18 mouse cellular contexts compared by ENCODE assay signal in the genomic region with DNA sequence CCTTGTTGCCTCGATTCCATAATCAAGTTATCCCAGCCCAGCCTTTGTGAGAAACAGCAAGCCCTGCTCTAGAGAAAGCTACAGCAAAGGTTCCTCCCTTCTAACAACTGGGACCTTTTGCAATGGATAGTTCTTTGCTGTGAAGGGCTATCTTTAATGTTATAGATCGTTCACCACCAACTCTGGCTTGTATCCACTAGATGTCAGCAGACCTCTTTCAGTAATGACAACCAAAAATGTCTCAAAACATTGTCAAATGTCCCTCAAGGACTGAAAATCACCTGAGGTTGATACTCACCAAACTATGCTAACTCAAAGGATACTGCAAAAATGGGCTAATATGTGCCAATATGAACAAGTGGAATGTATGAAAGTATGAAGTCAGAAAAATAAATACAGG. TPM values are rescaled to one million over a fixed set of nuclear protein-coding genes. Genes with fewer than 3 reads are reported as not detected.
A peak's percentile ranks its signal among the peaks of the same experiment; 100 is the strongest.
DNase-seq lines count a peak whose midpoint lies in the region; TF ChIP-seq lines count a peak whose summit lies in the region.
"Had no signal": no experiment of that assay in that cellular context is flagged by ENCODE, and none has a peak within 500 bp of the region (broad histone marks: within the 10 kb centered on the region; RNA-seq: fewer than 3 reads in every experiment).

No protein-coding gene starts in this region.

- no peak for DNase-seq in left cerebral cortex, adult 2 months (ENCODE audit: extremely low spot score in 1 of 2, low spot score in 2 of 2)
- no peak for DNase-seq in left cerebral cortex, adult 9 months (ENCODE audit: low spot score in 2 of 2)
- DNase-seq in CH12.LX (ENCODE audit: extremely low read depth): peak; percentile 27
- DNase-seq in Muller cell, postnatal 12 days (ENCODE audit: inconsistent ontology term): peak; percentile 2
- DNase-seq in retina, embryonic 14.5 days (ENCODE audit: low spot score): peak; percentile 18
- DNase-seq in kidney, adult 8-10 months: no peak
- no peak for DNase-seq in yolk sac, embryonic 10.5 days (ENCODE audit: low spot score)
- DNase-seq: cerebellum, adult 18-20 months; kidney, adult 2 months; thymus, adult 2 months had no signal

- H3K9ac ChIP-seq in CH12.LX (ENCODE audit: insufficient read depth, low read depth): peak overlapping the region; percentile 53
- H3K9ac ChIP-seq: embryonic facial prominence, embryonic 15.5 days; hindbrain, embryonic 12.5 days; liver, embryonic 12.5 days had no signal

- H3K79me2 ChIP-seq in CH12.LX (replicated peaks; ENCODE audit: control insufficient read depth, extremely low read depth, insufficient read depth, poor library complexity, severe bottlenecking): peaks cover 14% of the 10 kb centered on the region

- H3K4me2 ChIP-seq in CH12.LX (ENCODE audit: insufficient read depth, low read depth, poor library complexity, severe bottlenecking): peak overlapping the region; percentile 68
- H3K4me2 ChIP-seq: embryonic facial prominence, embryonic 15.5 days; heart, embryonic 11.5 days; hindbrain, embryonic 12.5 days; liver, embryonic 12.5 days had no signal

- TF ChIP-seq RAD21 in CH12.LX (IDR thresholded peaks at IDR 0.05; ENCODE audit: low read depth, low read length): peak; percentile 81

- peaks cover 0 to under 1% of the 10 kb centered on the region in 2 experiments for H3K36me3 ChIP-seq in CH12.LX (replicated peaks in 1 of 2; ENCODE audit: control insufficient read depth in 1 of 2, insufficient read depth in 1 of 2, low read length in 1 of 2)
- H3K36me3 ChIP-seq: embryonic facial prominence, embryonic 15.5 days; hindbrain, embryonic 12.5 days; liver, embryonic 12.5 days had no signal

- intact Hi-C loops in left cerebral cortex, adult 2 months (cut with DNase I): loop anchor here (5.0 kb wide), 1 partner anchor 224 kb away; a partner anchor contains a TSS

- H3K9me3 ChIP-seq in CH12.LX (replicated peaks; ENCODE audit: low read length): no peaks in the 10 kb centered on the region
- H3K9me3 ChIP-seq: embryonic facial prominence, embryonic 15.5 days; hindbrain, embryonic 12.5 days; liver, embryonic 12.5 days had no signal

- peak; percentile 40 for TF ChIP-seq CTCF in left cerebral cortex, adult 2 months (IDR thresholded peaks at IDR 0.05)
- peak; percentile 18 to 84; a peak in 3 of 4 replicates for TF ChIP-seq CTCF in CH12.LX (conservative IDR thresholded peaks at IDR 0.05 in 1 of 2, IDR thresholded peaks at IDR 0.05 in 1 of 2; ENCODE audit: low read depth in 2 of 2, low read length in 2 of 2)

- no peak overlapping the region for H3K27ac ChIP-seq in left cerebral cortex, adult 2 months
- no peak overlapping the region for H3K27ac ChIP-seq in CH12.LX (ENCODE audit: insufficient read depth, low read depth)
- H3K27ac ChIP-seq: embryonic facial prominence, embryonic 15.5 days; hindbrain, embryonic 12.5 days; liver, embryonic 12.5 days had no signal

- no peak for TF ChIP-seq EP300 in CH12.LX (IDR thresholded peaks at IDR 0.05; ENCODE audit: low read length)

- no peak for TF ChIP-seq POLR2A in CH12.LX (IDR thresholded peaks at IDR 0.05; ENCODE audit: low read depth, low read length)

- H3K27me3 ChIP-seq in CH12.LX (replicated peaks): no peaks in the 10 kb centered on the region
- H3K27me3 ChIP-seq: embryonic facial prominence, embryonic 15.5 days; hindbrain, embryonic 12.5 days; liver, embryonic 12.5 days had no signal

- no peak overlapping the region for H3K4me3 ChIP-seq in left cerebral cortex, adult 2 months
- no peak overlapping the region for H3K4me3 ChIP-seq in CH12.LX (replicated peaks in 1 of 3; ENCODE audit: low read depth in 2 of 3, low read length in 2 of 3, poor library complexity in 1 of 3)
- H3K4me3 ChIP-seq: embryonic facial prominence, embryonic 15.5 days; hindbrain, embryonic 12.5 days; liver, embryonic 12.5 days had no signal

- peaks cover 9 to 30% of the 10 kb centered on the region in 2 experiments; a peak in 3 of 4 replicates for H3K4me1 ChIP-seq in CH12.LX (ENCODE audit: control insufficient read depth in 1 of 2, insufficient read depth in 2 of 2)

- dilution Hi-C loops in CH12.LX (cut with MboI; ENCODE audit: extremely low pct_ligation_motif_present, extremely low pct_unique_long_range_greater_than_20kb, low sequenced_read_pairs): no loop called here

- in situ Hi-C loops in CH12.LX (cut with MboI; ENCODE audit: low pct_ligation_motif_present, low pct_unique_long_range_greater_than_20kb, low sequenced_read_pairs): no loop called here

TF ChIP-seq in CH12.LX, 34 proteins besides CTCF, POLR2A, EP300 and RAD21:
- TF ChIP-seq SIN3A (IDR thresholded peaks at IDR 0.05; ENCODE audit: low read length) (peak; percentile 57; the same call in 1 of the 2 replicates), ELF1 (IDR thresholded peaks at IDR 0.05; ENCODE audit: low read depth, low read length) (0 out of 2 replicates have a peak, but pooled peaks have one; percentile 11), HCFC1 (IDR thresholded peaks at IDR 0.05; ENCODE audit: low read depth, low read length) (0 out of 2 replicates have a peak, but pooled peaks have one; percentile 12), ETS1 (conservative IDR thresholded peaks at IDR 0.05; ENCODE audit: low read depth, low read length) (no peak), SMC3 (IDR thresholded peaks at IDR 0.05; ENCODE audit: low read depth, low read length) (peak; percentile 57), IRF4 (IDR thresholded peaks at IDR 0.05; ENCODE audit: low read depth, low read length) (peak; percentile 24; the same call in 1 of the 2 replicates)

RNA-seq across cellular contexts. Expression of a gene that starts 3.3 kb away (rescaled TPM):
- 10 to 100 TPM; 55.4 to 59.9 TPM for total RNA-seq in left cerebral cortex, adult 2 months (2021)
- 26.6 and 32.9 TPM in 2 replicates for total RNA-seq in CH12.LX (2012; rRNA removed)
- 30.4 and 41.3 TPM in 2 replicates for total RNA-seq in CH12.LX (2014; rRNA removed)
- polyA plus RNA-seq in CH12.LX (2012; ENCODE audit: insufficient read length, low read depth): 32.6 and 36.2 TPM in 2 replicates

RNA-seq across cellular contexts. Expression of a gene that starts 42.0 kb away (rescaled TPM):
- not detected for total RNA-seq in left cerebral cortex, adult 2 months (2021)
- total RNA-seq in CH12.LX (2012; rRNA removed): not detected in 2 replicates
- not detected in 2 replicates for total RNA-seq in CH12.LX (2014; rRNA removed)
- not detected in 2 replicates for polyA plus RNA-seq in CH12.LX (2012; ENCODE audit: insufficient read length, low read depth)
- total RNA-seq: ES-E14; gastrocnemius, adult 8-10 months; monocyte, adult 5-6 weeks had no signal
- polyA plus RNA-seq: embryonic facial prominence, embryonic 15.5 days; forebrain, embryonic 14.5 days; heart, embryonic 11.5 days; kidney, adult 2 months; liver, embryonic 12.5 days; thymus, adult 2 months had no signal

Comparison
In these comparisons a context has a peak if more than half of its experiments do, and no peak if none do; other contexts are left out.
1. DNase-seq: peak in CH12.LX (single experiment), Muller cell, postnatal 12 days (single experiment) and retina, embryonic 14.5 days (single experiment); none in left cerebral cortex, adult 2 months (0 of 2), left cerebral cortex, adult 9 months (0 of 2), kidney, adult 8-10 months (0 of 2) and yolk sac, embryonic 10.5 days (single experiment).